Mouse (Mus musculus): ENCODE data around the gene Ablim2. TPM values are rescaled to one million over a fixed set of nuclear protein-coding genes. Genes with fewer than 3 reads are reported as not detected.

Gene Ablim2
- polyA plus RNA-seq, 1 experiment from 2014 or later = 3.2 TPM

DNA sequence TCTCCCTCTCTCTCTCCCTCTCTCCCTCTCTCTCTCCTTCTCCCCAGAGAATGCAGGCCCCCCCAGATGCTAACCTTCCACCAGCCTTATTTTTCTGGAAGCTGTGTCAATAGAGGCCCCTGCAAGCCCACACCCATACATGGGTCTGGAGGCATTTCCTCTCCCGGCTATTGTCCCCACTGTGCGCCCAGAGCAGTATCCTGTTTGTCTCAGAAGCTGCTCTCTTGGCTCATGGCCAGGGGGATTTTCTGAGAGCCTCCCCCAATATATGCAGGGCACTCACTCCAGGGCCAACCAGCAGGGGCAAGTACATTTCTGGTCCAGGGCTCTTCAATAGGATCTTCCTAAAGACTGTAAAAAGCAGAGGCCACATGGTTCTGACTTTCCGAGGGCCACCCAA is 27.8 kb upstream of the Ablim2 start:
- H3K27me3 ChIP-seq (ENCODE audit: control insufficient read depth, insufficient read depth, low read length) = no peaks in the 10 kb centered on the region
- H3K4me1 ChIP-seq (ENCODE audit: control insufficient read depth, insufficient read depth, low read length) = no peaks in the 10 kb centered on the region; the same call in 1 of the 2 replicates
- H3K4me3 ChIP-seq (ENCODE audit: low read depth, low read length) = no peak overlapping the region
- peak overlapping the region; percentile 69; the same call in 1 of the 2 replicates for H3K27ac ChIP-seq (ENCODE audit: low read length)
- no peak overlapping the region for H3K4me2 ChIP-seq (replicated peaks; ENCODE audit: low read depth, low read length)
- no peak for ATAC-seq (ENCODE audit: insufficient number of reproducible peaks, insufficient read depth, low FRiP score, low read depth)
- H3K9me3 ChIP-seq (ENCODE audit: control insufficient read depth, low read depth, low read length) = no peaks in the 10 kb centered on the region
- H3K9ac ChIP-seq (replicated peaks; ENCODE audit: low read depth, low read length) = no peak overlapping the region
- H3K36me3 ChIP-seq (ENCODE audit: control insufficient read depth, insufficient read depth, low read length) = no peaks in the 10 kb centered on the region
- 70% methylated on average over 3 of the region's 3 CpGs for WGBS

GRCm38 (mm10) chr5:35730552-35730951 is 27.1 kb upstream of the Ablim2 start:
- no peak for ATAC-seq (ENCODE audit: insufficient number of reproducible peaks, insufficient read depth, low FRiP score, low read depth)
- Histone ChIP-seq H3K9me3 (ENCODE audit: control insufficient read depth, low read depth, low read length) (no peaks in the 10 kb centered on the region), H3K4me1 (ENCODE audit: control insufficient read depth, insufficient read depth, low read length) (no peaks in the 10 kb centered on the region; the same call in 1 of the 2 replicates), H3K27ac (ENCODE audit: low read length) (no peak overlapping the region), H3K36me3 (ENCODE audit: control insufficient read depth, insufficient read depth, low read length) (no peaks in the 10 kb centered on the region), H3K4me2 (replicated peaks; ENCODE audit: low read depth, low read length) (no peak overlapping the region), H3K4me3 (ENCODE audit: low read depth, low read length) (no peak overlapping the region), H3K9ac (replicated peaks; ENCODE audit: low read depth, low read length) (no peak overlapping the region), H3K27me3 (ENCODE audit: control insufficient read depth, insufficient read depth, low read length) (no peaks in the 10 kb centered on the region)
- 78% methylated on average over 1 of the region's 1 CpGs for WGBS

- Histone ChIP-seq H3K9me3 (ENCODE audit: control insufficient read depth, low read depth, low read length) (no peaks in the 10 kb centered on the region), H3K4me2 (replicated peaks; ENCODE audit: low read depth, low read length) (no peak overlapping the region), H3K36me3 (ENCODE audit: control insufficient read depth, insufficient read depth, low read length) (no peaks in the 10 kb centered on the region), H3K9ac (replicated peaks; ENCODE audit: low read depth, low read length) (no peak overlapping the region), H3K27ac (ENCODE audit: low read length) (no peak overlapping the region), H3K4me1 (ENCODE audit: control insufficient read depth, insufficient read depth, low read length) (no peaks in the 10 kb centered on the region; the same call in 1 of the 2 replicates), H3K27me3 (ENCODE audit: control insufficient read depth, insufficient read depth, low read length) (no peaks in the 10 kb centered on the region), H3K4me3 (ENCODE audit: low read depth, low read length) (no peak overlapping the region)
- WGBS = 93% methylated on average over 4 of the region's 4 CpGs
- ATAC-seq (ENCODE audit: insufficient number of reproducible peaks, insufficient read depth, low FRiP score, low read depth) = no peak
Measured at GRCm38 (mm10) chr5:35731006-35731405, 26.7 kb upstream of the Ablim2 start.

GRCm38 (mm10) chr5:35733523-35733922 is 24.2 kb upstream of the Ablim2 start:
- Histone ChIP-seq H3K36me3 (ENCODE audit: control insufficient read depth, insufficient read depth, low read length) (no peaks in the 10 kb centered on the region), H3K27ac (ENCODE audit: low read length) (no peak overlapping the region), H3K4me1 (ENCODE audit: control insufficient read depth, insufficient read depth, low read length) (no peaks in the 10 kb centered on the region; the same call in 1 of the 2 replicates), H3K9ac (replicated peaks; ENCODE audit: low read depth, low read length) (no peak overlapping the region), H3K27me3 (ENCODE audit: control insufficient read depth, insufficient read depth, low read length) (no peaks in the 10 kb centered on the region), H3K4me3 (ENCODE audit: low read depth, low read length) (no peak overlapping the region), H3K9me3 (ENCODE audit: control insufficient read depth, low read depth, low read length) (no peaks in the 10 kb centered on the region), H3K4me2 (replicated peaks; ENCODE audit: low read depth, low read length) (no peak overlapping the region)
- ATAC-seq (ENCODE audit: insufficient number of reproducible peaks, insufficient read depth, low FRiP score, low read depth) = no peak
- WGBS = 71% methylated on average over 2 of the region's 2 CpGs

- H3K27ac ChIP-seq (ENCODE audit: low read length) = no peak overlapping the region
- no peaks in the 10 kb centered on the region for H3K27me3 ChIP-seq (ENCODE audit: control insufficient read depth, insufficient read depth, low read length)
- no peaks in the 10 kb centered on the region for H3K9me3 ChIP-seq (ENCODE audit: control insufficient read depth, low read depth, low read length)
- H3K4me1 ChIP-seq (ENCODE audit: control insufficient read depth, insufficient read depth, low read length) = no peaks in the 10 kb centered on the region
- no peak for ATAC-seq (ENCODE audit: insufficient number of reproducible peaks, insufficient read depth, low FRiP score, low read depth)
- H3K4me3 ChIP-seq (ENCODE audit: low read depth, low read length) = no peak overlapping the region
- WGBS = 72% methylated on average over 20 of the region's 20 CpGs
- no peaks in the 10 kb centered on the region for H3K36me3 ChIP-seq (ENCODE audit: control insufficient read depth, insufficient read depth, low read length)
- no peak overlapping the region for H3K4me2 ChIP-seq (replicated peaks; ENCODE audit: low read depth, low read length)
- no peak overlapping the region for H3K9ac ChIP-seq (replicated peaks; ENCODE audit: low read depth, low read length)
Measured at GRCm38 (mm10) chr5:35737231-35737901, 20.3 kb upstream of the Ablim2 start.

- H3K4me1 ChIP-seq (ENCODE audit: control insufficient read depth, insufficient read depth, low read length) = no peaks in the 10 kb centered on the region
- no peaks in the 10 kb centered on the region for H3K9me3 ChIP-seq (ENCODE audit: control insufficient read depth, low read depth, low read length)
- H3K4me3 ChIP-seq (ENCODE audit: low read depth, low read length) = no peak overlapping the region
- ATAC-seq (ENCODE audit: insufficient number of reproducible peaks, insufficient read depth, low FRiP score, low read depth) = no peak
- no peak overlapping the region for H3K9ac ChIP-seq (replicated peaks; ENCODE audit: low read depth, low read length)
- 0 out of 2 replicates have a peak overlapping the region, but pooled peaks have one; percentile 15 for H3K27ac ChIP-seq (ENCODE audit: low read length)
- no peaks in the 10 kb centered on the region for H3K27me3 ChIP-seq (ENCODE audit: control insufficient read depth, insufficient read depth, low read length)
- no peak overlapping the region for H3K4me2 ChIP-seq (replicated peaks; ENCODE audit: low read depth, low read length)
- WGBS = 73% methylated on average over 2 of the region's 2 CpGs
- no peaks in the 10 kb centered on the region for H3K36me3 ChIP-seq (ENCODE audit: control insufficient read depth, insufficient read depth, low read length)
Measured at GRCm38 (mm10) chr5:35739005-35739404, 18.7 kb upstream of the Ablim2 start.

- H3K27me3 ChIP-seq (ENCODE audit: control insufficient read depth, insufficient read depth, low read length) = no peaks in the 10 kb centered on the region
- H3K4me2 ChIP-seq (replicated peaks; ENCODE audit: low read depth, low read length) = no peak within 1 kb of the TSS
- H3K9ac ChIP-seq (replicated peaks; ENCODE audit: low read depth, low read length) = no peak within 1 kb of the TSS
- H3K27ac ChIP-seq (ENCODE audit: low read length) = 0 out of 2 replicates have a peak within 1 kb of the TSS, but pooled peaks have one; percentile 15
- 19% methylated on average over 10 of the region's 10 CpGs for WGBS
- H3K9me3 ChIP-seq (ENCODE audit: control insufficient read depth, low read depth, low read length) = no peaks in the 10 kb centered on the region
- no peaks in the 10 kb centered on the region for H3K36me3 ChIP-seq (ENCODE audit: control insufficient read depth, insufficient read depth, low read length)
- ATAC-seq (ENCODE audit: insufficient number of reproducible peaks, insufficient read depth, low FRiP score, low read depth) = peak; percentile 88
- no peaks in the 10 kb centered on the region for H3K4me1 ChIP-seq (ENCODE audit: control insufficient read depth, insufficient read depth, low read length)
- no peak within 1 kb of the TSS for H3K4me3 ChIP-seq (ENCODE audit: low read depth, low read length)
Measured at GRCm38 (mm10) chr5:35739536-35740278, 18.0 kb upstream of the Ablim2 start, which contains the start of gene Sh3tc1. Sh3tc1 (minus strand) TSS chr5:35739987.

- no peaks in the 10 kb centered on the region for H3K27me3 ChIP-seq (ENCODE audit: control insufficient read depth, insufficient read depth, low read length)
- no peak overlapping the region for H3K27ac ChIP-seq (ENCODE audit: low read length)
- H3K9ac ChIP-seq (replicated peaks; ENCODE audit: low read depth, low read length) = no peak overlapping the region
- WGBS = 19% methylated on average over 10 of the region's 10 CpGs
- H3K4me2 ChIP-seq (replicated peaks; ENCODE audit: low read depth, low read length) = no peak overlapping the region
- H3K36me3 ChIP-seq (ENCODE audit: control insufficient read depth, insufficient read depth, low read length) = no peaks in the 10 kb centered on the region
- no peaks in the 10 kb centered on the region for H3K9me3 ChIP-seq (ENCODE audit: control insufficient read depth, low read depth, low read length)
- ATAC-seq (ENCODE audit: insufficient number of reproducible peaks, insufficient read depth, low FRiP score, low read depth) = no peak
- no peaks in the 10 kb centered on the region for H3K4me1 ChIP-seq (ENCODE audit: control insufficient read depth, insufficient read depth, low read length)
- H3K4me3 ChIP-seq (ENCODE audit: low read depth, low read length) = no peak overlapping the region
Measured at GRCm38 (mm10) chr5:35740716-35741115, 17.0 kb upstream of the Ablim2 start.
